Mouse (Mus musculus) midbrain, embryonic 16.5 days (tissue): ENCODE data around the gene Trim29. TPM values are rescaled to one million over a fixed set of nuclear protein-coding genes. Genes with fewer than 3 reads are reported as not detected.

Source experiments
- ATAC-seq: fragments of 200-750 bp; cut with Nextera tagmentation; 2 replicates; pipeline ENCODE4 v1.8.0; 2017; ENCODE audit warnings: moderate TSS enrichment
- H3K27ac ChIP-seq: fragments of 300-500 bp; sonication (generic); 2 replicates; pipeline ENCODE4 v1.5.1; 2014; ENCODE audit warnings: mild to moderate bottlenecking, low read length, mixed read lengths
- H3K27me3 ChIP-seq: fragments of 300-500 bp; sonication (generic); 2 replicates; pipeline ENCODE4 v1.6.1; 2014; ENCODE audit warnings: low read depth, low read length, mixed read lengths; ENCODE audit not compliant: control insufficient read depth, insufficient read depth
- H3K36me3 ChIP-seq: fragments of 300-500 bp; sonication (generic); 2 replicates; pipeline ENCODE4 v1.6.1; 2014; ENCODE audit warnings: mild to moderate bottlenecking, low read length, moderate library complexity, mixed read lengths; ENCODE audit not compliant: control insufficient read depth, insufficient read depth
- H3K4me1 ChIP-seq: fragments of 300-500 bp; sonication (generic); 2 replicates; pipeline ENCODE4 v1.6.1; 2014; ENCODE audit warnings: mild to moderate bottlenecking, low read length, mixed read lengths; ENCODE audit not compliant: control insufficient read depth, insufficient read depth
- H3K4me2 ChIP-seq: fragments of 300-500 bp; sonication (generic); 2 replicates; pipeline ENCODE4 v1.6.1; 2014; ENCODE audit warnings: mild to moderate bottlenecking, low read length, mixed read lengths
- H3K4me3 ChIP-seq: fragments of 300-500 bp; sonication (generic); 2 replicates; pipeline ENCODE4 v1.5.1; 2014; ENCODE audit warnings: low read depth, mild to moderate bottlenecking, low read length, moderate library complexity, mixed read lengths
- H3K9ac ChIP-seq: fragments of 300-500 bp; sonication (generic); 2 replicates; pipeline ENCODE4 v1.6.1; 2014; ENCODE audit warnings: low read depth, low read length, mixed read lengths
- H3K9me3 ChIP-seq: fragments of 300-500 bp; sonication (generic); replicated peaks from 2 replicates; pipeline ENCODE4 v1.6.1; 2014; ENCODE audit warnings: mild to moderate bottlenecking, low read length, mixed read lengths; ENCODE audit not compliant: control insufficient read depth, poor library complexity, severe bottlenecking
- WGBS: fragments of 180-500 bp; shearing (Covaris S2); extraction: QIAGEN DNeasy Blood & Tissue Kit; methylation state at CpG from one replicate; pipeline ENCODE4 v1.1.7; 2014; 5-methylcytosine and 5-hydroxymethylcytosine counted together
- polyA plus RNA-seq: library from polyadenylated mRNA; unstranded; fragments of >200 nt; fragmentation: Nextera tagmentation; extraction: Ambion mirVana; gene quantifications from 2 replicates; pipeline ENCODE4 v1.2.1, GENCODE M21; 2015

Trim29 gene
- polyA plus RNA-seq, 1 experiment from 2014 or later: 0.09 TPM

DNA sequence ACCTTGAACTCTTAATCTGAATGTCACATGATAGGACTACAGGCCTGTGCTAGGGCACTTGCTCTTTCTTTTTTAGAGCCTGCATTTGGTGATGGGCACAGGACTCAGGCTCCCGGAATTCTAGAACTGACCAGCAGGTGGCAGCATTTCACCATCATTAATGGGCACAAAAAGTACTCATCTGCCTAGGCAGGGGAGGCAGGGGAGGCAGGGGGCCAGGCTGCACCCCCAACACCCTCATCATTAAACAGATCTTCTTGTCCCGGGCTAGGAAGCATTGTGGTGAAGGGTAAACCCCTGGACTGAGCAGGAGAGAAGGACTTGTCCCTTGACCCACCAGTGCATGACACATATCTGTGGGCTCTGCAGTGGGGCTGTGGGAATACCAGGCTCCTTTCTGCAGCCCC is 29.0 kb downstream of the Trim29 start:
- no peaks in the 10 kb centered on the region for H3K36me3 ChIP-seq
- ATAC-seq: peak; percentile 49
- H3K4me3 ChIP-seq: no peak overlapping the region
- no peaks in the 10 kb centered on the region for H3K27me3 ChIP-seq
- no peak overlapping the region for H3K9ac ChIP-seq
- peaks cover 2% of the 10 kb centered on the region; the same call in 1 of the 2 replicates for H3K4me1 ChIP-seq
- 2% methylated on average over 2 of the region's 2 CpGs for WGBS
- no peaks in the 10 kb centered on the region for H3K9me3 ChIP-seq
- no peak overlapping the region for H3K4me2 ChIP-seq
- no peak overlapping the region for H3K27ac ChIP-seq

DNA sequence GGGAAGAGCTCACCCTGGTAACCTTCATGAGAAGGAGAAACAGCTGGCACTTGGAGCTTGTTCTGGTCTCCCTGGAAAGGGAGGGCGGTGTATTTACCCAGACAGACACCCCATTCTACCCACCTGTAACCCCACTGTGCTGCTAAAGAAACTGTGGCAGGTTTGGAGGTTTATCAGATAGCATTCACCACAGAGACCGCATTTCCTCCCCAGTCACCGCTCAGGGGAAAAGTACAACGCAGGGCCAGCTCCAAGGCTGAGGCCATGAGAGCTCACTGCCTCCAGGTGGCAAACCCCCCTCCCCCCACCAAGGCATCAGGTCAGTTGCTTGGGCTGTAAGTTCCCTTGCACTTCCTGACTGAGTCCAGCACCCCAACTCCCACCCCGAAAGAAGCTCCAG is 39.4 kb downstream of the Trim29 start:
- no peak for ATAC-seq
- Histone ChIP-seq H3K27me3 (no peaks in the 10 kb centered on the region), H3K27ac (no peak overlapping the region), H3K36me3 (no peaks in the 10 kb centered on the region), H3K4me3 (no peak overlapping the region), H3K4me1 (no peaks in the 10 kb centered on the region), H3K9ac (no peak overlapping the region), H3K4me2 (no peak overlapping the region), H3K9me3 (no peaks in the 10 kb centered on the region)
- 50% methylated on average over 5 of the region's 5 CpGs for WGBS

DNA sequence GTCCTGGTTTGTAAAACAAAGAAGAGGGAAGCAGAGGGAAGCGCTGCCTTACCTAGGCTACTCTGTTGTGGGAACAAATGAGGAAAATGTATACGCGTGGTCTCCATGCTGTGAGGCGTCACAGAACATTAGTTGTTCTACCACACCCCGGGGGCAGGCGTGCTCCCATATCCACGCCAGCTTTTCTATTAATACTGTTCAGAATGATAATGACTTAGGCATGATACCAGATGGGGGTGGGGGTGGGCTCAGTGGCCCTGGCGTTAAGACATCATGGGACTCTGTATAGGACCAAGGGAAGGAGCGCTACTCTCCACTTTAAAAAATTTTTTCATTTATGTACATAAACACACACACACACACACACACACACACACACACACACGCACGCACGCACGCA is 40.4 kb downstream of the Trim29 start:
- WGBS: 59% methylated on average over 13 of the region's 13 CpGs
- H3K9ac ChIP-seq: no peak overlapping the region

DNA sequence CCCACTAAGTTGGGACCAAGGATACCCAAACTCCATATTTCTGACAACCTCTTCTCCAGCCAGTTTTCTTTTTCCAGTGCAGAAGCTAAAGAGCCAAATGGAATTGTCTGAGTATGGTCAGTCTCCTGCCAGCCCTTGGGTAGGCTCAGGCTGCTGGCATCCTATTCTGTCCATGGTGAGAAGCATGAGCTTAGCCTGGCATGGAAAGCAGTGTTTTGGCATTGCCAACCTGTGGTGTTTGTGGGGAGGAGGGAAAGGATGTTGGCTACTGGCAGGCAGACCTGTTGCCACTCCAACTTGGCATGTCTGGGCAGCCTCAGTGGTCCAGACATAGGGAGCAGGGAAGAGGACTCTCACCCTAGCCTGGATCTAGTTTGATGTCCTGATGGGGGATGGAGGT is 46.4 kb downstream of the Trim29 start:
- H3K27ac ChIP-seq: no peak overlapping the region
- no peaks in the 10 kb centered on the region for H3K36me3 ChIP-seq
- no peak overlapping the region for H3K9ac ChIP-seq
- no peak for ATAC-seq
- peaks cover 5% of the 10 kb centered on the region for H3K4me1 ChIP-seq
- H3K4me2 ChIP-seq: no peak overlapping the region
- H3K27me3 ChIP-seq: no peaks in the 10 kb centered on the region
- no peaks in the 10 kb centered on the region for H3K9me3 ChIP-seq
- no peak overlapping the region for H3K4me3 ChIP-seq

More for the DNA sequence above, 40.4 kb downstream of the Trim29 start:
- ATAC-seq: no peak
- Histone ChIP-seq H3K4me3 (no peak overlapping the region), H3K36me3 (no peaks in the 10 kb centered on the region), H3K4me2 (no peak overlapping the region), H3K27me3 (no peaks in the 10 kb centered on the region), H3K4me1 (no peaks in the 10 kb centered on the region), H3K9me3 (no peaks in the 10 kb centered on the region), H3K27ac (no peak overlapping the region)

GRCm38 (mm10) chr9:43358591-43359323 is 48.1 kb downstream of the Trim29 start:
- ATAC-seq: no peak

DNA sequence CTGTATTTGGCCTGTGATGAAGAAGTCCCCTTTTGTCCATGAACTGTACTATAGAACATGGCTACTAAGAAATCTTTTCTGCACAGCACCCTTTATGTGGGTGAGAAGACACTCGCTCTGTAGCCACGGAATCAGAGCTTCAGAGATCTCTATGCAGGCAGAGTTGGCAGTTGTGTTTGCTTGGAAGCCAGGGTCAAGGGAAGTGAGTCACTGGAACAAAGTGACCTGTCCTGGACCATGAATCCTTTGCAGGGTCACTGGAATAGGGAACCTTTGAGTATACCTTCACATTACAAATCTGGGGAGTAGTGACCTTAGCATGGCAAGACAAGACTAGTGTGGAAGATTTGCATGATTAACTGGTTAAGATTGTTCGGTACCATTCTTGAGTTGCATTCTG is 58.1 kb downstream of the Trim29 start:
- Histone ChIP-seq H3K36me3 (no peaks in the 10 kb centered on the region), H3K4me1 (no peaks in the 10 kb centered on the region), H3K27ac (no peak overlapping the region), H3K9ac (no peak overlapping the region), H3K27me3 (no peaks in the 10 kb centered on the region), H3K4me3 (no peak overlapping the region), H3K4me2 (no peak overlapping the region), H3K9me3 (no peaks in the 10 kb centered on the region)
- 90% methylated on average over 3 of the region's 3 CpGs for WGBS
- no peak for ATAC-seq

More at GRCm38 (mm10) chr9:43358591-43359323, 48.1 kb downstream of the Trim29 start:
- 15% methylated on average over 15 of the region's 15 CpGs for WGBS
- Histone ChIP-seq H3K4me3 (no peak overlapping the region), H3K9me3 (no peaks in the 10 kb centered on the region), H3K4me1 (peaks cover 5% of the 10 kb centered on the region), H3K9ac (no peak overlapping the region), H3K27ac (no peak overlapping the region), H3K36me3 (no peaks in the 10 kb centered on the region), H3K4me2 (no peak overlapping the region), H3K27me3 (no peaks in the 10 kb centered on the region)

GRCm38 (mm10) chr9:43383871-43384270 is 73.2 kb downstream of the Trim29 start:
- no peak overlapping the region for H3K27ac ChIP-seq
- no peak overlapping the region for H3K4me2 ChIP-seq
- no peaks in the 10 kb centered on the region for H3K36me3 ChIP-seq
- H3K4me1 ChIP-seq: peaks cover 3% of the 10 kb centered on the region; the same call in 1 of the 2 replicates
- ATAC-seq: no peak
- H3K9me3 ChIP-seq: no peaks in the 10 kb centered on the region
- no peak overlapping the region for H3K4me3 ChIP-seq
- 65% methylated on average over 4 of the region's 4 CpGs for WGBS
- no peaks in the 10 kb centered on the region for H3K27me3 ChIP-seq
- H3K9ac ChIP-seq: no peak overlapping the region

GRCm38 (mm10) chr9:43384400-43384799 is 73.8 kb downstream of the Trim29 start:
- Histone ChIP-seq H3K27ac (no peak overlapping the region), H3K4me2 (no peak overlapping the region), H3K27me3 (no peaks in the 10 kb centered on the region), H3K9ac (no peak overlapping the region), H3K36me3 (no peaks in the 10 kb centered on the region), H3K9me3 (no peaks in the 10 kb centered on the region), H3K4me1 (peaks cover 3% of the 10 kb centered on the region; the same call in 1 of the 2 replicates), H3K4me3 (no peak overlapping the region)
- ATAC-seq: no peak
- 65% methylated on average over 3 of the region's 3 CpGs for WGBS
